Comparison of ENCODE assay signal across 10 mouse cellular contexts in the genomic region with DNA sequence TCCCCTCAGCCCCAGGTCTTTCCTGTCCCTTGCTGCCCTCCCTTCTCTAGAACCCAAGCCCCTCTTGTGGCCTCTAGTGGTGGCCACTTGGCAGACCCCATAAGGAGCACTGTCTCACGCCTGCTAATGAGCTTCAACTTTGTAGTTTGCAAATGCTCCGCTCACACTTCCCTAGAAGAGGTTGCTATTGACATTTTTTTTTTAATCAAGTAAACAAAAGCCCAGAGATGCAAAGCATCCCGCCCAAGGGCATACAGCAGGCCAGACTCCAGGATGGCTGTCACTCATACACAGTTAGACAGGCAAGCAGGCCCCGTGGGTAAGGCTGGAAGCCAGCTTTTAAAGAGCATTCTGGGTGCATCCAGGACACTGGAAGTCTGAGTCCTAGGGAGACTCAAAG. TPM values are rescaled to one million over a fixed set of nuclear protein-coding genes. Genes with fewer than 3 reads are reported as not detected.
DNase-seq lines count a peak whose midpoint lies in the region; ATAC-seq and TF ChIP-seq lines count a peak whose summit lies in the region.
"Had no signal": no experiment of that assay in that cellular context is flagged by ENCODE, and none has a peak within 500 bp of the region (broad histone marks: within the 10 kb centered on the region; RNA-seq: fewer than 3 reads in every experiment).

No protein-coding gene starts in this region.

- no peaks in the 10 kb centered on the region for H3K9me3 ChIP-seq in kidney, postnatal 0 days (replicated peaks; ENCODE audit: low read length)
- H3K9me3 ChIP-seq in forebrain, embryonic 11.5 days (ENCODE audit: control insufficient read depth, low read length): no peaks in the 10 kb centered on the region
- H3K9me3 ChIP-seq in limb, embryonic 10.5 days (replicated peaks): no peaks in the 10 kb centered on the region
- H3K9me3 ChIP-seq: liver, embryonic 15.5 days had no signal

- no peak overlapping the region for H3K27ac ChIP-seq in kidney, postnatal 0 days
- peak overlapping the region; percentile 75 for H3K27ac ChIP-seq in forebrain, embryonic 11.5 days (ENCODE audit: low read depth, low read length)
- H3K27ac ChIP-seq in limb, embryonic 10.5 days: peak overlapping the region; percentile 84; the same call in 1 of the 2 replicates
- H3K27ac ChIP-seq: gastrocnemius, adult 2 months; liver, embryonic 15.5 days had no signal

- ATAC-seq in kidney, postnatal 0 days (replicated peaks; ENCODE audit: low FRiP score, low read depth): no peak
- peak; percentile 26 for ATAC-seq in forebrain, embryonic 11.5 days (replicated peaks; ENCODE audit: low FRiP score)
- no peak for ATAC-seq in frontal cortex, adult (ENCODE audit: low TSS enrichment)

- no peaks in the 10 kb centered on the region for H3K27me3 ChIP-seq in kidney, postnatal 0 days (ENCODE audit: insufficient read depth, low read length)
- peaks cover 6% of the 10 kb centered on the region; the same call in 1 of the 2 replicates for H3K27me3 ChIP-seq in forebrain, embryonic 11.5 days (ENCODE audit: control insufficient read depth, insufficient read depth, low read length)
- H3K27me3 ChIP-seq in limb, embryonic 10.5 days (ENCODE audit: low read depth, poor library complexity, severe bottlenecking): peaks cover 65% of the 10 kb centered on the region

- no peak overlapping the region for H3K4me3 ChIP-seq in kidney, postnatal 0 days (replicated peaks; ENCODE audit: low read depth, low read length)
- H3K4me3 ChIP-seq in forebrain, embryonic 11.5 days (ENCODE audit: low read depth, low read length): no peak overlapping the region
- H3K4me3 ChIP-seq in limb, embryonic 10.5 days: peak overlapping the region; percentile 49
- H3K4me3 ChIP-seq: gastrocnemius, adult 2 months; liver, embryonic 15.5 days had no signal

- no peaks in the 10 kb centered on the region for H3K36me3 ChIP-seq in kidney, postnatal 0 days (ENCODE audit: insufficient read depth, low read length)
- no peaks in the 10 kb centered on the region for H3K36me3 ChIP-seq in forebrain, embryonic 11.5 days (ENCODE audit: control insufficient read depth, insufficient read depth, low read length)
- no peaks in the 10 kb centered on the region for H3K36me3 ChIP-seq in limb, embryonic 10.5 days
- H3K36me3 ChIP-seq: liver, embryonic 15.5 days had no signal

- no peak for DNase-seq in kidney, postnatal 0 days (ENCODE audit: low spot score)
- DNase-seq in kidney, postnatal 14 days: no peak
- DNase-seq in forebrain, embryonic 11.5 days (ENCODE audit: low spot score): no peak
- DNase-seq in limb, embryonic 10.5 days (ENCODE audit: low spot score): no peak
- peak; percentile 43 for DNase-seq in retina, embryonic 14.5 days (ENCODE audit: low spot score)
- DNase-seq in cerebellum, adult 9-10 months: no peak
- no peak for DNase-seq in adipocyte (ENCODE audit: low spot score)

- H3K4me2 ChIP-seq in kidney, postnatal 0 days (ENCODE audit: low read length): no peak overlapping the region
- peak overlapping the region; percentile 51 for H3K4me2 ChIP-seq in forebrain, embryonic 11.5 days (ENCODE audit: low read depth, low read length, severe bottlenecking)
- H3K4me2 ChIP-seq: liver, embryonic 15.5 days had no signal

- WGBS in kidney, postnatal 0 days: 48% methylated on average over 4 of the region's 4 CpGs
- 6% methylated on average over 4 of the region's 4 CpGs for WGBS in forebrain, embryonic 11.5 days
- 13% methylated on average over 4 of the region's 4 CpGs for WGBS in limb, embryonic 10.5 days

- TF ChIP-seq CTCF in kidney, postnatal 0 days (IDR thresholded peaks at IDR 0.05; ENCODE audit: low read depth): peak; percentile 9; the same call in 1 of the 2 replicates

- H3K4me1 ChIP-seq in kidney, postnatal 0 days (replicated peaks; ENCODE audit: insufficient read depth, low read length): peaks cover 13% of the 10 kb centered on the region
- H3K4me1 ChIP-seq in forebrain, embryonic 11.5 days (replicated peaks; ENCODE audit: control insufficient read depth, insufficient read depth, low read length): peaks cover 35% of the 10 kb centered on the region
- peaks cover 58% of the 10 kb centered on the region for H3K4me1 ChIP-seq in limb, embryonic 10.5 days

- 0 out of 2 replicates have a peak overlapping the region, but pooled peaks have one; percentile 4 for H3K9ac ChIP-seq in kidney, postnatal 0 days (ENCODE audit: low read depth, low read length)
- H3K9ac ChIP-seq in forebrain, embryonic 11.5 days (ENCODE audit: low read length): peak overlapping the region; percentile 24
- H3K9ac ChIP-seq: liver, embryonic 15.5 days had no signal

RNA-seq across cellular contexts. Expression of gene Fam92b, which starts 0.7 kb away (rescaled TPM):
- not detected in 2 replicates for polyA plus RNA-seq in kidney, postnatal 0 days (2015; fragmentation: Nextera tagmentation; extraction: Ambion mirVana)
- polyA plus RNA-seq in forebrain, embryonic 11.5 days (2014; fragmentation: Nextera tagmentation; extraction: Ambion mirVana): 2.0 and 2.1 TPM in 2 replicates
- polyA plus RNA-seq in limb, embryonic 10.5 days (2016; fragmentation: Nextera tagmentation; extraction: Ambion mirVana): 0.16 TPM in 1 of 2 replicates, not detected in the other
- polyA plus RNA-seq: liver, embryonic 15.5 days had no signal

RNA-seq across cellular contexts. Expression of gene Gse1, which starts 51.7 kb away (rescaled TPM):
- 5.9 and 8.4 TPM in 2 replicates for polyA plus RNA-seq in kidney, postnatal 0 days (2015; fragmentation: Nextera tagmentation; extraction: Ambion mirVana)
- polyA plus RNA-seq in forebrain, embryonic 11.5 days (2014; fragmentation: Nextera tagmentation; extraction: Ambion mirVana): 22.2 and 23.6 TPM in 2 replicates
- polyA plus RNA-seq in limb, embryonic 10.5 days (2016; fragmentation: Nextera tagmentation; extraction: Ambion mirVana): 6.7 and 8.1 TPM in 2 replicates
